Mouse (Mus musculus) CD8-positive naive resting alpha-beta T cell, adult 2 months (primary cell): Measurements from ENCODE around the gene Olfr1387.
A peak's percentile ranks its signal among the peaks of the same experiment; 100 is the strongest.
"Not testable (repeated sequence)": the region's sequence is repeated elsewhere in the genome, so short reads cannot be mapped to it uniquely, and the experiment has no call there.

Experiments used
- DNase-seq, 2 experiments: peaks; one replicate each; pipeline ENCODE4 v3.0.0; 2022; ENCODE audit warnings: low read depth in 2 of 2, low spot score in 2 of 2

Olfr1387 gene

DNA sequence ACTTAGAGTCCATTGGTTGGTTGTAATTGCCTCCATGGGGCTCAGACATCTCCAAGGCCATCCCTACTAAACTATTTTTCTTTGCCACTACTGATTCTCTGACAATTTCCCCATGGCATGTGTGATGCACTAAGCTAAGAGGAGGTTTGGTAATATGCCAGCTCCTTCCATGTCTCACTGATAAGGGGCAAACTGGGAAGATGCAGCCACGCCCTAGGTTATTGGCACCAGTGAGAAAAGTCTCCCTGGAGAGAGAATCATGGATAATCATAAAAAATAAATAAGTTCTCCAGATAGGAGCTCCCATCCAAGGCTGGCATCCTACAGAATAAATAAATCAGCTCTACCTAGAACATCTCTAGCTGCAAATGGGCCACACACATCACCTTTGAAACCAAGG, at the start of gene Olfr1387:
Olfr1387 (plus strand) TSS at position 301 of the 400 bp plus-strand sequence.
- DNase-seq, result no peak

DNA sequence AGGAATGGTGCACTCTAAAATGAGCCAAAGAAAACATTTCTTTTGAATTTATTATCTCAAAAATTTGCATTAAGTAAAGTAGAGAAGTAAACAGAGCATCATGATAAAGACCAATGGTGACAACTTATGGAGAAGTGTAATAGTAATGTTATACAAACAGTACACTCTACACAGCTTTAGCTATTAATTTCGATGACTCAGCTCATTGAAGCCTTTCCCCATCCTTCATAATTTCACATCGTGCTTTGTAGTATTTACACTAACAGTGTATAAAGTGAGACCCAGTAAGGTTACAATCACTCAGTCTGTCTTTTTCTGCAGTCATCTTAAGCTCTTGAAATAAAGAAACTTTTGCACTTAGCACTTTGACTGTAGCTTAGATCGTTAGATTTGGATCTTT, 48.4 kb upstream of the Olfr1387 start:
- no peak for DNase-seq

DNA sequence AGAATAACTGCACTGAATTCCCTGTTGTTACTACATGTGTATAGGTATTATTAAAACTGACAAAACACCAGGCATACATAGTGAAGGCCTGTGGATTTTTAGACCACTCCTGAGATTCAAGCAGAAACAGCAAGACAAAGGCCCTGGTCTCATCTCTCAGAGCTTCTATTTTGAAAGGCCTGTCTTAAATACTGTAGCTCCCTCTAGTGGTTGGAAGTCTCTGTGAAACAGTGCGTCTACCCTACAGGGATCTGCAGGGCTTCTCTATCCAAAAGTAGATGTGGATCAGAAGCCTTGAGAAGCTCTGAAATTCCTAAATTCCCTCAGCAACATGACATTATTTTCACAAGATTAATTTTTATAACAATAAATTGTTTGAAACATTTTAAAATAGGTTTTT, 44.6 kb upstream of the Olfr1387 start:
- DNase-seq, result peak in 1 of 2 experiments; percentile 4

DNA sequence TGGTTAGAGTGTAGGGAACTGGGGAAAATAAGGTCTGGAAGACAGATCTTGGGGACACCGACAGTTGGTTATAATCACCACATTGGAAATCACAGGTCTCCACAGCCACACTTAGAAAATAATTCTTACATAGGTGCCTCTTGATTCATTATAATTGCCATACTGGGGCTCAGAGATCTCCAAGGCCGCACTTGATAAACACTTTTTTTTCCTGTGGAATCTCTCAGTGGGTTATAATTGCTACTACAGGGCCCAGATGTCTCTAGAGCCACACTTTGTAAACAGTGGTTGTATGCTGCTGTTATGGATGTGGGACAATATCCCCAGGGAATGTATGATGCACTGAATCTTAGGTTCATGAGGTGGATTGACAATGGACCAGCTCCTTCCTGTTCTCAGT, 32.4 kb upstream of the Olfr1387 start, which contains the start of gene Olfr1389:
Olfr1389 (plus strand) TSS at position 301 of the 400 bp plus-strand sequence.
- no peak for DNase-seq

DNA sequence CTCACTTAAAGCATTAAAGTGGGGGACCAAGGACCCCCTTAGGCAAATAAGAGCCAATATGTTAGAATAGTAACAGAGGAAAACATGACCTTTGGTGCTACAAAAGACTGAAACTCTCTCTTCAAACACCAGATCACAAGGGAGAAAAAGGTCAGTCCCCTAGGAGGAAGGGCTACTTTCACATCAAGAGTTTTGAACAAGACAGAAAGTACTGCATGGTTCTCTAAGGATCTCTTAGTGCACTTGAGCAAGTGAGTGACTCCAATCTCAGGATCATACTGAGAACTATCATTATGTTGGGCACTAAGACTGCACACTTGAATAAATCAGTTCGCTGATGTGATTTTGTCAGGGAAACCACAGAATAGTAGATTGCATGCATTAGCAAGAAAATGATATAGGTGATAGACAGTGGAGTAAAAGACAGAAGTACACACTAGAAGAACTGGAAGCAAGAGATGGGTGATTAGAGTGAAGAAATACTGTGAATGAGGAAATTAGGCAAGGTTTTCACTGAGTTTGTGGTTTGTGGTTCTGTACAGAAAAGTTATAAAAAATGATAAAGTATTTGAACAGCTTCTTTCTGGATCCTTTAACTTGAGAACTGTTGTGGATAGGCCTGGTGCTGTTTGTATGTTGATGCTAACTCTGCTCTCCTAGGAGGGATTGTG, 29.8 kb upstream of the Olfr1387 start:
- no peak for DNase-seq

DNA sequence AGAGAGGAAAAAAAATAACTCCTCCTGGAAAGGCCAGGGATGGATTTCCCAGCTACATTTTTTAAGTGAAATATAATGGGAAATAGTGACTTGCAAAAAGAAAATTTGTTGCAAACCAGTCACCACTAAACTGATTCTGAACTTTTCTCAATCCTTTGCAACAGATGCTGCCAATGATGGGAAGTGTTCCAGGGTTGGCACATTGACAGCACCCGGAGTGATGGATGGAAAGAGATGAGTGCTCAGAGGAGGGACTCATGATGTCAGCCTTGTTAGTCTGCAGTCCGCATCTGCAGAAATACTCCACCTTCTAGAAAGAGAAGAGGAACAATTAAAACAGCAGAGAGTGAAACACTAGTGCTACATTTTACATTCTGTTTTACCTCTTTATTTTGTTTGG, 25.5 kb upstream of the Olfr1387 start:
- DNase-seq, result no peak

DNA sequence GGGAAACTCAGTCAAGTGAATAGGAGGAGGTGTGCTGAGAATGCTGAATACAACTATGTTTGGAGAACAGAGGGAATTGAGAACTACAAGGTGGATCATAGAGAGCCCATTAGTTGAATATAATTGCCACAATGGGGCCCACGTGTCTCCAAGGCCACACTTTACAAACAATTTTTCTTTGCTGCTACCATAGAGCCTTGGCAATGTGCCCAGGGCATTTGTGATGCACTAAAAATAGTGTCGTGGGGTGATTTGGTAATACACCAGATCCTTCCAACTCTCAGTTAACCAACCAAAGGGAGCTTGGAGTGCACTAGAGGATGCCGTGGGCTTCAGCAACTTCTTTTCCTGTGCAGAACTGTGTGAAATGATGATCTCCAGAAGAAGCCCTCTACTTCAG, 18.7 kb upstream of the Olfr1387 start, which contains the start of gene Olfr1388:
Olfr1388 (plus strand) TSS at position 214 of the 400 bp plus-strand sequence.
- DNase-seq, result no peak

DNA sequence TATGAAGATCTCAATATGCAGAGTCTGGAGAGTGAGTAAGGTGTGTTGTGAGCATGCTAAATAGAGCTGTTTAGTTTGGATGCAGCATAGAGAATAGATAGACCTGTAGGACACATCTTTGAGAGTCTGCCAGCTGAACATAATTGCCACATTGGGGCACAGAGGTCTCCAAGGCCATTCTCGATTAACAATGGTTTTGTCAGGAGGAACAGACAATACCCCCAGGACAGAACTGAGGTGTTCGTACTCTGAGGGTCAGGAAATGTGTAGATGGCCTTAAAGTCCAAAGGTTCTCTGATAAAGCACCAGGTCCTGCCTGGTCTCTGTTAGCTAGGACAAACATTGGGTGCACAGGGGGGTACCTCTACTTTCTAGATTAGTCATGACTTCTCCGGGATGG, 9.6 kb downstream of the Olfr1387 start, which contains the start of gene Olfr1386:
Olfr1386 (plus strand) TSS at position 301 of the 400 bp plus-strand sequence.
- not testable (repeated sequence) for DNase-seq

DNA sequence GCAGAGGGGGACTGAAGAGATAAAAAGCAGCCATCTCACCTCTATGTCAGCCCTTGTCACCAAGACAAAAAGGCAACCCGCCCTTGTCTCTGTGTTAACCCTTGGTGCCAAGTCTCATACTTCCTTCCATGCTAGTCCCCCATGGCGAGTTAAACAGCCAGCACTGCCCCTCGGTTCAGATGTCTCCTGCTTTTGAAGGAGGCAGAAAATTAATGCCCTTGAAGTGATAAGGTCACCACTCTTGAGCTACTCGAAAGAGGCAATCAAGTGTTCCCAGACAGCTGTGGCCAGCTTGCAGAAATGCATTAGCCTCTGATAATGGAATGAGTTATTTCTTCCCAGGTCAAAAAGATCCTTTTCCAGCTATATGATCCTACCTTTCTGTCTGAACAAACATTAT, 30.8 kb downstream of the Olfr1387 start:
- DNase-seq, result no peak

DNA sequence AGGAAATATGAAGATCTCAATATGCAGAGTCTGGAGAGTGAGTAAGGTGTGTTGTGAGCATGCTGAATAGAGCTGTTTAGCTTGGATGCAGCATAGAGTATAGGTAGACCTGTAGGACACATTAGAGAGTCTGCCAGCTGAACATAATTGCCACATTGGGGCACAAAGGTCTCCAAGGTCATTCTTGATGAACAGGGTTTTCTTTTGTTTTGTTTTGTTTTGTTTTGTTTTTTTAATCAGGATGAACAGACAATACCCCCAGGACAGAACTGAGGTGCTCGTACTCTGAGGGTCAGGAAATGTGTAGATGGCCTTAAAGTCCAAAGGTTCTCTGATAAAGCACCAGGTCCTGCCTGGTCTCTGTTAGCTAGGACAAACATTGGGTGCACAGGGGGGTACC, 33.6 kb downstream of the Olfr1387 start, which contains the start of gene Olfr1385:
Olfr1385 (plus strand) TSS at position 301 of the 400 bp plus-strand sequence.
- not testable (repeated sequence) for DNase-seq
